Mouse (Mus musculus) forebrain, embryonic 13.5 days (tissue): ENCODE data around the gene Ndst4. TPM values are rescaled to one million over a fixed set of nuclear protein-coding genes. Genes with fewer than 3 reads are reported as not detected.

ENCODE experiments used
- ATAC-seq: fragments of 200-750 bp; cut with Nextera tagmentation; 2 replicates; pipeline ENCODE4 v1.8.0; 2017
- H3K27ac ChIP-seq: fragments of 300-500 bp; sonication (generic); 2 replicates; pipeline ENCODE4 v1.5.1; 2015; ENCODE audit warnings: inconsistent platforms, mild to moderate bottlenecking, moderate library complexity
- H3K27me3 ChIP-seq: fragments of 300-500 bp; sonication (generic); 2 replicates; pipeline ENCODE4 v1.6.1; 2015; ENCODE audit warnings: mild to moderate bottlenecking, inconsistent platforms
- H3K36me3 ChIP-seq: fragments of 300-500 bp; sonication (generic); 2 replicates; pipeline ENCODE4 v1.6.1; 2015; ENCODE audit warnings: mild to moderate bottlenecking, inconsistent platforms; ENCODE audit not compliant: poor library complexity, severe bottlenecking
- H3K4me1 ChIP-seq: fragments of 300-500 bp; sonication (generic); 2 replicates; pipeline ENCODE4 v1.6.1; 2015; ENCODE audit warnings: inconsistent platforms
- H3K4me2 ChIP-seq: fragments of 300-500 bp; sonication (generic); 2 replicates; pipeline ENCODE4 v1.6.1; 2015; ENCODE audit warnings: inconsistent platforms, mild to moderate bottlenecking, moderate library complexity
- H3K4me3 ChIP-seq: fragments of 300-500 bp; sonication (generic); 2 replicates; pipeline ENCODE4 v1.5.1; 2015; ENCODE audit warnings: mild to moderate bottlenecking, inconsistent platforms
- H3K9ac ChIP-seq: fragments of 300-500 bp; sonication (generic); 2 replicates; pipeline ENCODE4 v1.6.1; 2015; ENCODE audit warnings: mild to moderate bottlenecking, inconsistent platforms
- H3K9me3 ChIP-seq: fragments of 300-500 bp; sonication (generic); replicated peaks from 2 replicates; pipeline ENCODE4 v1.6.1; 2016; ENCODE audit warnings: inconsistent platforms
- WGBS: fragments of 180-500 bp; shearing (Covaris S2); methylation state at CpG from one replicate; pipeline ENCODE4 v1.1.7; 2015; 5-methylcytosine and 5-hydroxymethylcytosine counted together
- polyA plus RNA-seq: library from polyadenylated mRNA; unstranded; fragments of >200 nt; fragmentation: Nextera tagmentation; extraction: Ambion mirVana; gene quantifications from 2 replicates; pipeline ENCODE4 v1.2.1, GENCODE M21; 2015

Gene Ndst4
- 1.1 and 1.5 TPM in 2 replicates for polyA plus RNA-seq

- H3K27me3 ChIP-seq, result no peaks in the 10 kb centered on the region
- peak within 1 kb of the TSS; percentile 53 for H3K9ac ChIP-seq
- H3K4me3 ChIP-seq, result peak within 1 kb of the TSS; percentile 39
- peak within 1 kb of the TSS; percentile 61 for H3K4me2 ChIP-seq
- peaks cover 9% of the 10 kb centered on the region for H3K4me1 ChIP-seq
- no peaks in the 10 kb centered on the region for H3K36me3 ChIP-seq
- peak within 1 kb of the TSS; percentile 45; the same call in 1 of the 2 replicates for H3K27ac ChIP-seq
- no peaks in the 10 kb centered on the region for H3K9me3 ChIP-seq
- 4% methylated on average over 14 of the region's 14 CpGs for WGBS
- peak; percentile 94 for ATAC-seq
These were observed at the start of gene Ndst4 for GRCm38 (mm10) chr3:125403601-125404396. Gene Ndst4 (plus strand): TSS chr3:125404076.

GRCm38 (mm10) chr3:125397443-125397842 is 6.4 kb upstream of the Ndst4 start:
- Histone ChIP-seq H3K9me3 (no peaks in the 10 kb centered on the region), H3K9ac (no peak overlapping the region), H3K27ac (no peak overlapping the region), H3K4me3 (no peak overlapping the region), H3K36me3 (no peaks in the 10 kb centered on the region), H3K27me3 (no peaks in the 10 kb centered on the region), H3K4me2 (no peak overlapping the region), H3K4me1 (no peaks in the 10 kb centered on the region)
- no peak for ATAC-seq
- 91% methylated on average over 3 of the region's 3 CpGs for WGBS

GRCm38 (mm10) chr3:125406456-125406855 is 2.6 kb downstream of the Ndst4 start:
- WGBS, result 45% methylated on average over 2 of the region's 2 CpGs
- H3K27me3 ChIP-seq, result no peaks in the 10 kb centered on the region
- no peak overlapping the region for H3K9ac ChIP-seq
- H3K4me2 ChIP-seq, result no peak overlapping the region
- no peaks in the 10 kb centered on the region for H3K36me3 ChIP-seq
- H3K4me3 ChIP-seq, result no peak overlapping the region
- peaks cover 9% of the 10 kb centered on the region for H3K4me1 ChIP-seq
- ATAC-seq, result no peak; the same call in 1 of the 2 replicates
- H3K27ac ChIP-seq, result no peak overlapping the region
- H3K9me3 ChIP-seq, result no peaks in the 10 kb centered on the region

GRCm38 (mm10) chr3:125406991-125407390 is 3.1 kb downstream of the Ndst4 start:
- no peaks in the 10 kb centered on the region for H3K36me3 ChIP-seq
- H3K9me3 ChIP-seq, result no peaks in the 10 kb centered on the region
- peaks cover 9% of the 10 kb centered on the region for H3K4me1 ChIP-seq
- H3K27me3 ChIP-seq, result no peaks in the 10 kb centered on the region
- no peak overlapping the region for H3K9ac ChIP-seq
- H3K4me3 ChIP-seq, result no peak overlapping the region
- H3K27ac ChIP-seq, result no peak overlapping the region
- no peak overlapping the region for H3K4me2 ChIP-seq
- ATAC-seq, result no peak; the same call in 1 of the 2 replicates
- WGBS, result 58% methylated on average over 3 of the region's 3 CpGs

GRCm38 (mm10) chr3:125466894-125467652 is 63.2 kb downstream of the Ndst4 start:
- Histone ChIP-seq H3K9me3 (no peaks in the 10 kb centered on the region), H3K36me3 (no peaks in the 10 kb centered on the region), H3K4me2 (no peak overlapping the region), H3K9ac (no peak overlapping the region), H3K4me3 (no peak overlapping the region), H3K27me3 (no peaks in the 10 kb centered on the region), H3K27ac (no peak overlapping the region), H3K4me1 (no peaks in the 10 kb centered on the region)
- WGBS, result 45% methylated on average over 6 of the region's 6 CpGs
- no peak for ATAC-seq

GRCm38 (mm10) chr3:125510102-125510501 is 106.2 kb downstream of the Ndst4 start:
- no peak overlapping the region for H3K4me3 ChIP-seq
- H3K9ac ChIP-seq, result no peak overlapping the region
- H3K27ac ChIP-seq, result no peak overlapping the region
- 84% methylated on average over 5 of the region's 5 CpGs for WGBS
- no peaks in the 10 kb centered on the region for H3K36me3 ChIP-seq
- no peaks in the 10 kb centered on the region for H3K4me1 ChIP-seq
- no peaks in the 10 kb centered on the region for H3K27me3 ChIP-seq
- H3K9me3 ChIP-seq, result no peaks in the 10 kb centered on the region
- ATAC-seq, result no peak
- H3K4me2 ChIP-seq, result no peak overlapping the region

- 47% methylated on average over 8 of the region's 8 CpGs for WGBS
- Histone ChIP-seq H3K4me2 (no peak overlapping the region), H3K4me3 (no peak overlapping the region), H3K9ac (no peak overlapping the region), H3K4me1 (no peaks in the 10 kb centered on the region), H3K27ac (no peak overlapping the region), H3K27me3 (no peaks in the 10 kb centered on the region), H3K9me3 (no peaks in the 10 kb centered on the region), H3K36me3 (no peaks in the 10 kb centered on the region)
- no peak for ATAC-seq
These were observed 129.5 kb downstream of the Ndst4 start for GRCm38 (mm10) chr3:125533371-125533770.

GRCm38 (mm10) chr3:125570602-125571001 is 166.7 kb downstream of the Ndst4 start:
- Histone ChIP-seq H3K9me3 (no peaks in the 10 kb centered on the region), H3K4me3 (no peak overlapping the region), H3K4me1 (no peaks in the 10 kb centered on the region), H3K4me2 (no peak overlapping the region), H3K36me3 (no peaks in the 10 kb centered on the region), H3K27ac (no peak overlapping the region), H3K27me3 (no peaks in the 10 kb centered on the region), H3K9ac (no peak overlapping the region)
- ATAC-seq, result no peak
- WGBS, result 95% methylated on average over 2 of the region's 2 CpGs

GRCm38 (mm10) chr3:125632233-125632632 is 228.4 kb downstream of the Ndst4 start:
- no peaks in the 10 kb centered on the region for H3K36me3 ChIP-seq
- no peaks in the 10 kb centered on the region for H3K4me1 ChIP-seq
- no peak overlapping the region for H3K27ac ChIP-seq
- no peak overlapping the region for H3K4me2 ChIP-seq
- WGBS, result 64% methylated on average over 2 of the region's 2 CpGs
- H3K9me3 ChIP-seq, result no peaks in the 10 kb centered on the region
- H3K9ac ChIP-seq, result no peak overlapping the region
- H3K27me3 ChIP-seq, result no peaks in the 10 kb centered on the region
- H3K4me3 ChIP-seq, result no peak overlapping the region
- no peak for ATAC-seq

- H3K36me3 ChIP-seq, result no peaks in the 10 kb centered on the region
- no peak overlapping the region for H3K27ac ChIP-seq
- no peak; the same call in 1 of the 2 replicates for ATAC-seq
- H3K4me2 ChIP-seq, result no peak overlapping the region
- H3K27me3 ChIP-seq, result no peaks in the 10 kb centered on the region
- H3K4me3 ChIP-seq, result no peak overlapping the region
- no peak overlapping the region for H3K9ac ChIP-seq
- H3K4me1 ChIP-seq, result no peaks in the 10 kb centered on the region; the same call in 1 of the 2 replicates
- 39% methylated on average over 3 of the region's 3 CpGs for WGBS
- no peaks in the 10 kb centered on the region for H3K9me3 ChIP-seq
These were observed 251.2 kb downstream of the Ndst4 start for GRCm38 (mm10) chr3:125655009-125655635.

- peak; percentile 92 for ATAC-seq
- 42% methylated on average over 3 of the region's 3 CpGs for WGBS
- Histone ChIP-seq H3K27me3 (no peaks in the 10 kb centered on the region), H3K27ac (no peak overlapping the region), H3K36me3 (no peaks in the 10 kb centered on the region), H3K4me1 (no peaks in the 10 kb centered on the region; the same call in 1 of the 2 replicates), H3K9me3 (no peaks in the 10 kb centered on the region), H3K4me3 (no peak overlapping the region), H3K4me2 (no peak overlapping the region), H3K9ac (no peak overlapping the region)
These were observed 256.3 kb downstream of the Ndst4 start for GRCm38 (mm10) chr3:125660114-125660717.
